Mouse (Mus musculus) MEL (cell line): ENCODE results near the gene Cog6. TPM values are rescaled to one million over a fixed set of nuclear protein-coding genes. Genes with fewer than 3 reads are reported as not detected.

ENCODE experiments used
- DNase-seq: peaks from one replicate; pipeline ENCODE4 v3.0.0; 2011; ENCODE audit warnings: low read depth, low spot score
- H3K27ac ChIP-seq: 2 replicates; pipeline ENCODE4 v1.5.1; 2012; ENCODE audit warnings: low read depth, mild to moderate bottlenecking, control low read depth, low read length, moderate library complexity; ENCODE audit not compliant: control insufficient read depth
- H3K27me3 ChIP-seq, 2 experiments: fragments of 150-350 bp in 1 of 2; sonication (generic) in 1 of 2; 2 replicates each; pipeline ENCODE4 v1.6.1; 2012; ENCODE audit warnings: low read length in 2 of 2, mild to moderate bottlenecking in 2 of 2, improper control_type of control experiment in 1 of 2, moderate library complexity in 1 of 2; ENCODE audit not compliant: insufficient read depth in 2 of 2, control insufficient read depth in 1 of 2
- H3K36me3 ChIP-seq, 2 experiments: 2 replicates each; pipeline ENCODE4 v1.6.1; 2012 to 2014; ENCODE audit warnings: low read length in 2 of 2, improper control_type of control experiment in 1 of 2, inconsistent platforms in 1 of 2, mild to moderate bottlenecking in 1 of 2; ENCODE audit not compliant: insufficient read depth in 2 of 2, control insufficient read depth in 1 of 2
- H3K4me1 ChIP-seq, 2 experiments: fragments of 150-350 bp in 1 of 2; sonication (generic) in 1 of 2; 2 replicates each; pipeline ENCODE4 v1.6.1; 2012; ENCODE audit warnings: low read length in 2 of 2, improper control_type of control experiment in 1 of 2, mild to moderate bottlenecking in 1 of 2; ENCODE audit not compliant: insufficient read depth in 2 of 2, control insufficient read depth in 1 of 2
- H3K4me3 ChIP-seq, 2 experiments: fragments of 150-350 bp in 1 of 2; sonication (generic) in 1 of 2; 2 replicates each; pipeline ENCODE4 v1.5.1; 2012; ENCODE audit warnings: low read depth in 2 of 2, low read length in 2 of 2, mild to moderate bottlenecking in 2 of 2, moderate library complexity in 2 of 2, control low read depth in 1 of 2, improper control_type of control experiment in 1 of 2; ENCODE audit not compliant: control insufficient read depth in 1 of 2, insufficient read depth in 1 of 2
- H3K79me2 ChIP-seq: 2 replicates; pipeline ENCODE4 v1.6.1; 2012; ENCODE audit warnings: mild to moderate bottlenecking, low read length, moderate library complexity; ENCODE audit not compliant: control insufficient read depth, poor library complexity, insufficient read depth
- H3K9ac ChIP-seq: 2 replicates; pipeline ENCODE4 v1.6.1; 2012; ENCODE audit warnings: low read depth, mild to moderate bottlenecking, control low read depth, low read length, moderate library complexity; ENCODE audit not compliant: control insufficient read depth, poor library complexity, severe bottlenecking
- H3K9me3 ChIP-seq: fragments of 150-350 bp; sonication (generic); replicated peaks from 2 replicates; pipeline ENCODE4 v1.6.1; 2012; ENCODE audit warnings: mild to moderate bottlenecking, low read length, improper control_type of control experiment, moderate library complexity; ENCODE audit not compliant: insufficient read depth
- BHLHE40 ChIP-seq: IDR thresholded peaks from 2 replicates; pipeline ENCODE4 v1.6.1; 2012; ENCODE audit warnings: low read depth, mild to moderate bottlenecking, inconsistent platforms, low read length, improper control_type of control experiment, borderline replicate concordance
- CHD1 ChIP-seq: IDR thresholded peaks from 2 replicates; pipeline ENCODE4 v1.6.1; 2012; ENCODE audit warnings: low read depth, mild to moderate bottlenecking, inconsistent platforms, low read length, improper control_type of control experiment
- CHD2 ChIP-seq: IDR thresholded peaks from 2 replicates; pipeline ENCODE4 v1.6.1; 2011; ENCODE audit warnings: low read length, improper control_type of control experiment
- ELF1 ChIP-seq: IDR thresholded peaks from 2 replicates; pipeline ENCODE4 v1.6.1; 2014; ENCODE audit warnings: low read depth, mild to moderate bottlenecking, inconsistent platforms, low read length, improper control_type of control experiment, moderate library complexity
- EP300 ChIP-seq, 2 experiments: IDR thresholded peaks; 2 replicates each; pipeline ENCODE4 v1.6.1; 2011; ENCODE audit warnings: improper control_type of control experiment in 2 of 2, low read length in 2 of 2, low read depth in 1 of 2, mild to moderate bottlenecking in 1 of 2
- GABPA ChIP-seq: IDR thresholded peaks from 2 replicates; pipeline ENCODE4 v1.6.1; 2012; ENCODE audit warnings: low read depth, mild to moderate bottlenecking, inconsistent platforms, low read length, improper control_type of control experiment, moderate library complexity
- KAT2A ChIP-seq: conservative IDR thresholded peaks from 2 replicates; pipeline ENCODE4 v1.6.1; 2012; ENCODE audit warnings: low read depth, low read length, improper control_type of control experiment, inconsistent platforms
- MAX ChIP-seq: IDR thresholded peaks from 2 replicates; pipeline ENCODE4 v1.6.1; 2011; ENCODE audit warnings: low read length, improper control_type of control experiment
- MEF2A ChIP-seq: IDR thresholded peaks from 2 replicates; pipeline ENCODE4 v1.6.1; 2014; ENCODE audit warnings: low read depth, mild to moderate bottlenecking, inconsistent platforms, low read length, improper control_type of control experiment; ENCODE audit not compliant: poor library complexity, insufficient replicate concordance, severe bottlenecking; ENCODE audit errors: extremely low read depth
- MXI1 ChIP-seq: IDR thresholded peaks from 2 replicates; pipeline ENCODE4 v1.6.1; 2011; ENCODE audit warnings: mild to moderate bottlenecking, low read depth, low read length, improper control_type of control experiment
- MYB ChIP-seq: IDR thresholded peaks from 2 replicates; pipeline ENCODE4 v1.6.1; 2011; ENCODE audit warnings: mild to moderate bottlenecking, low read depth, low read length, improper control_type of control experiment
- NELFE ChIP-seq: IDR thresholded peaks from 2 replicates; pipeline ENCODE4 v1.6.1; 2011; ENCODE audit warnings: low read depth, low read length, improper control_type of control experiment
- POLR2AphosphoS5 ChIP-seq: IDR thresholded peaks from 2 replicates; pipeline ENCODE4 v1.6.1; 2012; ENCODE audit warnings: low read depth, borderline replicate concordance, mild to moderate bottlenecking, inconsistent platforms, low read length, moderate library complexity, mixed read lengths
- RCOR1 ChIP-seq: IDR thresholded peaks from 2 replicates; pipeline ENCODE4 v1.6.1; 2012; ENCODE audit warnings: low read depth, mild to moderate bottlenecking, inconsistent platforms, low read length, improper control_type of control experiment
- SIN3A ChIP-seq: IDR thresholded peaks from 2 replicates; pipeline ENCODE4 v1.6.1; 2012; ENCODE audit warnings: low read length, improper control_type of control experiment, inconsistent platforms
- SMC3 ChIP-seq: IDR thresholded peaks from 2 replicates; pipeline ENCODE4 v1.6.1; 2011; ENCODE audit warnings: low read depth, low read length, improper control_type of control experiment
- TAL1 ChIP-seq: IDR thresholded peaks from 2 replicates; pipeline ENCODE4 v1.6.1; 2012; ENCODE audit warnings: mild to moderate bottlenecking, inconsistent platforms, low read length, moderate library complexity, mixed read lengths
- USF1 ChIP-seq: IDR thresholded peaks from 2 replicates; pipeline ENCODE4 v1.6.1; 2014; ENCODE audit warnings: low read depth, mild to moderate bottlenecking, inconsistent platforms, low read length, improper control_type of control experiment, moderate library complexity
- USF2 ChIP-seq, 2 experiments: IDR thresholded peaks; 2 replicates each; pipeline ENCODE4 v1.6.1; 2011 to 2012; ENCODE audit warnings: improper control_type of control experiment in 2 of 2, low read length in 2 of 2, borderline replicate concordance in 1 of 2, inconsistent platforms in 1 of 2, low read depth in 1 of 2, mild to moderate bottlenecking in 1 of 2; ENCODE audit not compliant: insufficient read depth in 1 of 2
- ZNF384 ChIP-seq: IDR thresholded peaks from 2 replicates; pipeline ENCODE4 v1.6.1; 2012; ENCODE audit warnings: low read depth, mild to moderate bottlenecking, inconsistent platforms, low read length, improper control_type of control experiment
- polyA plus RNA-seq, 2 experiments: library from polyadenylated mRNA; stranded (reverse) in 1 of 2; unstranded in 1 of 2; fragments of >175 nt in 1 of 2; fragments of >200 nt in 1 of 2; gene quantifications; 2 replicates each; pipeline versions ENCODE4 v1.2.1 to v1.2.4; 2012; ENCODE audit warnings: low replicate concordance in 2 of 2, low read depth in 1 of 2; ENCODE audit not compliant: insufficient read length in 2 of 2, insufficient read depth in 1 of 2, missing spikeins in 1 of 2
- total RNA-seq: library from RNA; depleted of rRNA; stranded (reverse); fragments of 300-350 nt; gene quantifications from 2 replicates; pipeline ENCODE4 v1.2.3, GENCODE M21; 2012

Cog6 gene
- total and polyA plus RNA-seq, 3 experiments = 15.6 to 21.6 TPM; not detected in 1

GRCm38 (mm10) chr3:53046371-53046770 is 29.3 kb upstream of the Cog6 start:
- Histone ChIP-seq H3K9ac (no peak overlapping the region), H3K27ac (no peak overlapping the region), H3K9me3 (no peaks in the 10 kb centered on the region), H3K4me3 (no peak overlapping the region), H3K4me1 (no peaks in the 10 kb centered on the region), H3K36me3 (no peaks in the 10 kb centered on the region), H3K79me2 (no peaks in the 10 kb centered on the region), H3K27me3 (peaks cover 4 to 5% of the 10 kb centered on the region in 2 experiments; a peak in 3 of 4 replicates)
- no peak for TF ChIP-seq TAL1
- no peak for DNase-seq

- Histone ChIP-seq H3K79me2 (no peaks in the 10 kb centered on the region), H3K4me3 (no peak overlapping the region), H3K27ac (no peak overlapping the region), H3K9ac (no peak overlapping the region), H3K27me3 (peaks cover 4 to 5% of the 10 kb centered on the region in 2 experiments; a peak in 3 of 4 replicates), H3K36me3 (no peaks in the 10 kb centered on the region), H3K9me3 (no peaks in the 10 kb centered on the region), H3K4me1 (no peaks in the 10 kb centered on the region)
- DNase-seq = no peak
- no peak for TF ChIP-seq NELFE
- TF ChIP-seq MYB = no peak
- TF ChIP-seq ZNF384 = no peak
- TF ChIP-seq EP300 (IDR thresholded peaks at IDR 0.05; ENCODE audit: low read depth in 1 of 2, low read length in 2 of 2) = no peak
- TF ChIP-seq POLR2AphosphoS5 = no peak
Observed at GRCm38 (mm10) chr3:53045697-53046096, 28.7 kb upstream of the Cog6 start.

- H3K27ac ChIP-seq = no peak overlapping the region
- H3K79me2 ChIP-seq = no peaks in the 10 kb centered on the region
- H3K9ac ChIP-seq = no peak overlapping the region
- DNase-seq = no peak
- peaks cover 4 to 5% of the 10 kb centered on the region in 2 experiments; a peak in 3 of 4 replicates for H3K27me3 ChIP-seq
- H3K36me3 ChIP-seq = no peaks in the 10 kb centered on the region
- H3K9me3 ChIP-seq = no peaks in the 10 kb centered on the region
- H3K4me3 ChIP-seq = no peak overlapping the region
- no peaks in the 10 kb centered on the region for H3K4me1 ChIP-seq
- TF ChIP-seq SMC3 = no peak
- no peak for TF ChIP-seq GABPA
- TF ChIP-seq MYB = no peak
- no peak for TF ChIP-seq MEF2A
- no peak for TF ChIP-seq MXI1
- no peak for TF ChIP-seq BHLHE40
- TF ChIP-seq USF1 = no peak
- TF ChIP-seq SIN3A = no peak
- no peak for TF ChIP-seq ELF1
- no peak for TF ChIP-seq RCOR1
- no peak for TF ChIP-seq KAT2A
- TF ChIP-seq USF2 (IDR thresholded peaks at IDR 0.05; ENCODE audit: borderline replicate concordance in 1 of 2, insufficient read depth in 1 of 2, low read depth in 1 of 2, low read length in 2 of 2) = no peak
- TF ChIP-seq CHD1 = no peak
- no peak for TF ChIP-seq MAX
- no peak for TF ChIP-seq CHD2
- TF ChIP-seq POLR2AphosphoS5 = no peak
Observed at GRCm38 (mm10) chr3:53044682-53045299, 27.8 kb upstream of the Cog6 start.
